Mouse (Mus musculus) heart, postnatal 25 days (tissue): Measurements from ENCODE around the gene Lrrc14b. TPM values are rescaled to one million over a fixed set of nuclear protein-coding genes. Genes with fewer than 3 reads are reported as not detected.

Experiments
- microRNA-seq: library from miRNA; unstranded; fragments of <30 nt; microRNA quantifications from one replicate; pipeline ENCODE4 v1.2.0, GENCODE M21; 2022
- total RNA-seq, 2 experiments: library from RNA; stranded (reverse); gene quantifications; 2 replicates each; pipeline ENCODE4 v1.2.3; 2021

Gene Lrrc14b
- total RNA-seq, 2 experiments from 2014 or later = 73.0 to 78.4 TPM

Small RNA genes within 50 kb of the gene (microRNA-seq; reads per million reads assigned to microRNA genes)
- not detected for gene Mir692-3

Other genes with a start within 250 kb of the Lrrc14b start
- under 1 TPM; 0.34 to 0.70 TPM for gene Slc9a3, start 242.5 kb downstream of the Lrrc14b start, total RNA-seq
- 10 to 100 TPM; 50.7 to 50.8 TPM for gene Exoc3, start 155.3 kb downstream of the Lrrc14b start, total RNA-seq
- under 1 TPM; 0.50 to 0.83 TPM for gene Ahrr, start 71.7 kb downstream of the Lrrc14b start, total RNA-seq
- gene Pdcd6, start 46.4 kb downstream of the Lrrc14b start, total RNA-seq = 10 to 100 TPM; 40.1 to 40.8 TPM
- gene Sdha, start 13.7 kb downstream of the Lrrc14b start, total RNA-seq = 1,000 to 10,000 TPM; 1,489 to 1,582 TPM
- gene Ccdc127, start 13.7 kb downstream of the Lrrc14b start, total RNA-seq = 10 to 100 TPM; 42.2 to 48.6 TPM
- 1 to 10 TPM; 2.7 to 4.0 TPM for gene Zfp72, start 26.8 kb upstream of the Lrrc14b start, total RNA-seq
- 100 to 1,000 TPM; 243 to 246 TPM for gene Ftl1-ps1, start 35.7 kb upstream of the Lrrc14b start, total RNA-seq
- gene Zfp825, start 130.0 kb upstream of the Lrrc14b start, total RNA-seq = 1 to 10 TPM; 5.9 to 6.7 TPM